Comparison of ENCODE assay signal across 11 mouse cellular contexts in the genomic region with DNA sequence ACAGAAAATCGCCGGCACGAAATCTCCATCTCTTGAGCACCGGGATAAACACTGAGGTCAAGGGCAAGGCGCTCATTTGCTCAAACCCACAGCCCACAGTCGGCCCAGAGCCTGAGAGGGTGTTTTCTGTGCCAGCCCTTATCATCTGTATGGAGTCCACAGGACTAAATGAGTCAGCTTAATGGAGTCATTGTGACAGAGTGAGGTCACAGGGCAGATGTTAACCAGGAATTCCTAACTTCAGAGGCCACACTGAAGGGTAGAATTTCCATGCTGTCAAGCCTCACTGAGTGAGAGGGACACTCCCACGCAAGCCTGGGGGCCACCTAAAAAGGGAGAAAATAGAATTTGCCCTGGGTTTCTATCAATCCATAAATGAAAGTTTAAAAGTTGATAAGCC. TPM values are rescaled to one million over a fixed set of nuclear protein-coding genes. Genes with fewer than 3 reads are reported as not detected.
A peak's percentile ranks its signal among the peaks of the same experiment; 100 is the strongest.
DNase-seq lines count a peak whose midpoint lies in the region; ATAC-seq and TF ChIP-seq lines count a peak whose summit lies in the region.
"Had no signal": no experiment of that assay in that cellular context is flagged by ENCODE, and none has a peak within 500 bp of the region (broad histone marks: within the 10 kb centered on the region; RNA-seq: fewer than 3 reads in every experiment).

No protein-coding gene starts in this region.

- H3K79me2 ChIP-seq in CH12.LX (replicated peaks; ENCODE audit: control insufficient read depth, extremely low read depth, insufficient read depth, poor library complexity, severe bottlenecking) = no peaks in the 10 kb centered on the region

- TF ChIP-seq CTCF in CH12.LX (conservative IDR thresholded peaks at IDR 0.05 in 1 of 2, IDR thresholded peaks at IDR 0.05 in 1 of 2; ENCODE audit: low read depth in 2 of 2, low read length in 2 of 2) = no peak
- TF ChIP-seq CTCF in thymus, adult 2 months (IDR thresholded peaks at IDR 0.05; ENCODE audit: borderline replicate concordance, control insufficient read depth, extremely low read depth, insufficient read depth, low read length, poor library complexity) = no peak

- peaks cover 47% of the 10 kb centered on the region for H3K4me1 ChIP-seq in heart, embryonic 16.5 days (ENCODE audit: control insufficient read depth, insufficient read depth, low read length)
- H3K4me1 ChIP-seq in CH12.LX (ENCODE audit: control insufficient read depth in 1 of 2, insufficient read depth in 2 of 2) = peaks cover 2 to 46% of the 10 kb centered on the region in 2 experiments; a peak in 2 of 4 replicates
- H3K4me1 ChIP-seq in limb, embryonic 12.5 days (replicated peaks) = peaks cover 62% of the 10 kb centered on the region
- H3K4me1 ChIP-seq in thymus, adult 2 months (replicated peaks; ENCODE audit: control insufficient read depth, insufficient read depth, low read length) = no peaks in the 10 kb centered on the region

- H3K4me2 ChIP-seq in heart, embryonic 16.5 days (ENCODE audit: low read depth, low read length) = no peak overlapping the region
- H3K4me2 ChIP-seq in CH12.LX (ENCODE audit: insufficient read depth, low read depth, poor library complexity, severe bottlenecking) = no peak overlapping the region
- H3K4me2 ChIP-seq in limb, embryonic 12.5 days = no peak overlapping the region
- H3K4me2 ChIP-seq: midbrain, embryonic 15.5 days had no signal

- 19% methylated on average over 7 of the region's 7 CpGs for WGBS in heart, embryonic 16.5 days
- 36% methylated on average over 7 of the region's 7 CpGs for WGBS in limb, embryonic 12.5 days
- 91% methylated on average over 7 of the region's 7 CpGs for WGBS in thymus, adult 2 months

- H3K27ac ChIP-seq in heart, embryonic 16.5 days (ENCODE audit: low read length) = peak overlapping the region; percentile 95
- no peak overlapping the region for H3K27ac ChIP-seq in CH12.LX (ENCODE audit: insufficient read depth, low read depth)
- H3K27ac ChIP-seq in limb, embryonic 12.5 days = peak overlapping the region; percentile 89
- no peak overlapping the region for H3K27ac ChIP-seq in thymus, adult 2 months (ENCODE audit: control insufficient read depth, insufficient read depth, low read length)
- H3K27ac ChIP-seq: midbrain, embryonic 15.5 days had no signal

- no peak for TF ChIP-seq POLR2A in CH12.LX (IDR thresholded peaks at IDR 0.05; ENCODE audit: low read depth, low read length)
- TF ChIP-seq POLR2A in thymus, adult 2 months (IDR thresholded peaks at IDR 0.05; ENCODE audit: control insufficient read depth, extremely low read depth, insufficient read depth, low read length, poor library complexity) = no peak

- no peak for ATAC-seq in heart, embryonic 16.5 days (replicated peaks; ENCODE audit: extremely low read depth, insufficient read depth, low FRiP score)
- no peak for ATAC-seq in limb, embryonic 12.5 days (ENCODE audit: insufficient number of reproducible peaks, insufficient read depth, low FRiP score, low TSS enrichment, low read depth)
- no peak for ATAC-seq in granulocyte monocyte progenitor cell, adult 5-6 weeks (replicated peaks; ENCODE audit: poor library complexity, severe bottlenecking)
- ATAC-seq: midbrain, embryonic 15.5 days had no signal

- dilution Hi-C loops in CH12.LX (cut with MboI; ENCODE audit: extremely low pct_ligation_motif_present, extremely low pct_unique_long_range_greater_than_20kb, low sequenced_read_pairs) = no loop called here

- 0 out of 2 replicates have a peak, but pooled peaks cover 4% of the 10 kb centered on the region for H3K9me3 ChIP-seq in heart, embryonic 16.5 days (replicated peaks; ENCODE audit: control insufficient read depth, low read length)
- peaks cover 2% of the 10 kb centered on the region for H3K9me3 ChIP-seq in CH12.LX (replicated peaks; ENCODE audit: low read length)
- no peaks in the 10 kb centered on the region for H3K9me3 ChIP-seq in limb, embryonic 12.5 days
- H3K9me3 ChIP-seq: G1E; midbrain, embryonic 15.5 days had no signal

- no peak for TF ChIP-seq RAD21 in CH12.LX (IDR thresholded peaks at IDR 0.05; ENCODE audit: low read depth, low read length)

- no peak overlapping the region for H3K4me3 ChIP-seq in heart, embryonic 16.5 days (ENCODE audit: low read length)
- no peak overlapping the region for H3K4me3 ChIP-seq in CH12.LX (replicated peaks in 1 of 3; ENCODE audit: low read depth in 2 of 3, low read length in 2 of 3, poor library complexity in 1 of 3)
- H3K4me3 ChIP-seq in limb, embryonic 12.5 days (replicated peaks) = no peak overlapping the region
- H3K4me3 ChIP-seq in thymus, adult 2 months (ENCODE audit: control insufficient read depth, insufficient read depth, low read length) = no peak overlapping the region
- H3K4me3 ChIP-seq: midbrain, embryonic 15.5 days had no signal

- no peak for DNase-seq in heart, adult 8-10 months (ENCODE audit: low spot score)
- peak; percentile 23 for DNase-seq in CH12.LX (ENCODE audit: extremely low read depth)
- peak; percentile 28 to 29 for DNase-seq in adrenal gland, postnatal 36 days
- no peak for DNase-seq in thymus, adult 2 months
- no peak for DNase-seq in right cerebral cortex, postnatal 14 days
- DNase-seq: thymus, postnatal 14 days had no signal

- no peak overlapping the region; the same call in 1 of the 2 replicates for H3K9ac ChIP-seq in heart, embryonic 16.5 days (ENCODE audit: low read length)
- no peak overlapping the region for H3K9ac ChIP-seq in CH12.LX (ENCODE audit: insufficient read depth, low read depth)
- no peak overlapping the region for H3K9ac ChIP-seq in limb, embryonic 12.5 days (replicated peaks)
- H3K9ac ChIP-seq: midbrain, embryonic 15.5 days had no signal

- TF ChIP-seq EP300 in CH12.LX (IDR thresholded peaks at IDR 0.05; ENCODE audit: low read length) = no peak

- in situ Hi-C loops in CH12.LX (cut with MboI; ENCODE audit: low pct_ligation_motif_present, low pct_unique_long_range_greater_than_20kb, low sequenced_read_pairs) = no loop called here

- no peaks in the 10 kb centered on the region for H3K27me3 ChIP-seq in heart, embryonic 16.5 days (ENCODE audit: control insufficient read depth, insufficient read depth, low read length)
- no peaks in the 10 kb centered on the region for H3K27me3 ChIP-seq in CH12.LX (replicated peaks)
- no peaks in the 10 kb centered on the region for H3K27me3 ChIP-seq in limb, embryonic 12.5 days
- no peaks in the 10 kb centered on the region for H3K27me3 ChIP-seq in thymus, adult 2 months (ENCODE audit: control insufficient read depth, insufficient read depth, low read length)
- H3K27me3 ChIP-seq: midbrain, embryonic 15.5 days had no signal

- H3K36me3 ChIP-seq in heart, embryonic 16.5 days (ENCODE audit: control insufficient read depth, insufficient read depth) = no peaks in the 10 kb centered on the region
- no peaks in the 10 kb centered on the region for H3K36me3 ChIP-seq in CH12.LX (replicated peaks in 1 of 2; ENCODE audit: control insufficient read depth in 1 of 2, insufficient read depth in 1 of 2, low read length in 1 of 2)
- H3K36me3 ChIP-seq in limb, embryonic 12.5 days = no peaks in the 10 kb centered on the region
- no peaks in the 10 kb centered on the region for H3K36me3 ChIP-seq in thymus, adult 2 months (ENCODE audit: control insufficient read depth, insufficient read depth, low read length)
- H3K36me3 ChIP-seq: G1E; midbrain, embryonic 15.5 days had no signal

TF ChIP-seq in CH12.LX, 34 proteins besides CTCF, POLR2A, EP300 and RAD21:
- TF ChIP-seq BHLHE40 (IDR thresholded peaks at IDR 0.05; ENCODE audit: low read depth, low read length) (no peak), TCF12 (IDR thresholded peaks at IDR 0.05; ENCODE audit: low read depth, low read length) (no peak), ETS1 (conservative IDR thresholded peaks at IDR 0.05; ENCODE audit: low read depth, low read length) (peak; percentile 28; the same call in 1 of the 2 replicates)

RNA-seq across cellular contexts. Expression of gene Rasl11b, which starts 35.2 kb away (rescaled TPM):
- polyA plus RNA-seq in heart, embryonic 16.5 days (2015; fragmentation: Nextera tagmentation; extraction: Ambion mirVana) = 101 and 112 TPM in 2 replicates
- total RNA-seq in heart, adult 8-10 months (2022) = 10 to 100 TPM; 36.0 to 52.1 (median 41.2) TPM
- total RNA-seq in CH12.LX (2012; rRNA removed) = 0.21 and 0.25 TPM in 2 replicates
- total RNA-seq in CH12.LX (2014; rRNA removed) = 0.34 and 0.60 TPM in 2 replicates
- 2.7 and 2.9 TPM in 2 replicates for polyA plus RNA-seq in CH12.LX (2012; ENCODE audit: insufficient read length, low read depth)
- total RNA-seq in adrenal gland, postnatal 36 days (2021) = 10 to 100 TPM; 18.1 to 24.3 TPM
- 156 and 176 TPM in 2 replicates for polyA plus RNA-seq in limb, embryonic 12.5 days (2016; fragmentation: Nextera tagmentation; extraction: Ambion mirVana)
- 30.9 and 33.9 TPM in 2 replicates for polyA plus RNA-seq in thymus, adult 2 months (2012; rRNA removed)
- total RNA-seq in granulocyte monocyte progenitor cell, adult 5-6 weeks (2014; fragmentation: Nextera tagmentation) = not detected in 2 replicates
- 0.99 and 1.8 TPM in 2 replicates for total RNA-seq in granulocyte monocyte progenitor cell, adult 5-6 weeks (2017)

Comparison
In these comparisons a context has a peak if more than half of its experiments do, and no peak if none do; other contexts are left out.
1. H3K27ac ChIP-seq: peak in heart, embryonic 16.5 days (single experiment) and limb, embryonic 12.5 days (single experiment); none in CH12.LX (single experiment) and thymus, adult 2 months (single experiment).
2. DNase-seq: peak in CH12.LX (single experiment) and adrenal gland, postnatal 36 days (2 of 2); none in heart, adult 8-10 months (single experiment), thymus, adult 2 months (single experiment) and right cerebral cortex, postnatal 14 days (single experiment).
3. RNA of gene Rasl11b, which starts 35.2 kb away (total RNA-seq): 36.0 to 52.1 TPM in heart, adult 8-10 months and 18.1 to 24.3 TPM in adrenal gland, postnatal 36 days; 0.99 to 1.8 TPM in granulocyte monocyte progenitor cell, adult 5-6 weeks and 0.21 to 0.60 TPM in CH12.LX; every median in the first group is over 4 times any median in the second.